Mouse (Mus musculus): ENCODE results near the gene Soat2. TPM values are rescaled to one million over a fixed set of nuclear protein-coding genes. Genes with fewer than 3 reads are reported as not detected.

Soat2 gene
- total and polyA plus RNA-seq, 2 experiments from 2014 or later = 0.06 TPM; not detected in 1

GRCm38 (mm10) chr15:102107689-102108573 lies 42.4 kb upstream of the Soat2 start:
- H3K36me3 ChIP-seq (ENCODE audit: insufficient read depth, low read length) = no peaks in the 10 kb centered on the region
- no peak overlapping the region for H3K27ac ChIP-seq (ENCODE audit: low read depth, low read length)
- H3K9me3 ChIP-seq (ENCODE audit: low read length) = no peaks in the 10 kb centered on the region
- H3K4me1 ChIP-seq (ENCODE audit: insufficient read depth, low read length) = no peaks in the 10 kb centered on the region; the same call in 1 of the 2 replicates
- peak overlapping the region; percentile 74 for H3K4me2 ChIP-seq (ENCODE audit: low read depth, low read length, poor library complexity, severe bottlenecking)
- H3K9ac ChIP-seq (replicated peaks; ENCODE audit: low read length, poor library complexity, severe bottlenecking) = no peak overlapping the region
- ATAC-seq (ENCODE audit: low FRiP score) (no peak), DNase-seq (ENCODE audit: low spot score) (peak; percentile 80)
- 36% methylated on average over 13 of the region's 13 CpGs for WGBS
- H3K27me3 ChIP-seq (ENCODE audit: insufficient read depth, low read length) = no peaks in the 10 kb centered on the region
- peak overlapping the region; percentile 37; the same call in 1 of the 2 replicates for H3K4me3 ChIP-seq (ENCODE audit: low read depth, low read length)
- TF ChIP-seq CTCF (IDR thresholded peaks at IDR 0.05) = peak; percentile 88

- no peaks in the 10 kb centered on the region for H3K27me3 ChIP-seq (ENCODE audit: insufficient read depth, low read length)
- ATAC-seq (ENCODE audit: low FRiP score) (peak; percentile 25; the same call in 1 of the 2 replicates), DNase-seq (ENCODE audit: low spot score) (peak; percentile 89)
- no peak overlapping the region for H3K4me3 ChIP-seq (ENCODE audit: low read depth, low read length)
- H3K4me1 ChIP-seq (ENCODE audit: insufficient read depth, low read length) = no peaks in the 10 kb centered on the region; the same call in 1 of the 2 replicates
- no peaks in the 10 kb centered on the region for H3K36me3 ChIP-seq (ENCODE audit: insufficient read depth, low read length)
- H3K9ac ChIP-seq (replicated peaks; ENCODE audit: low read length, poor library complexity, severe bottlenecking) = no peak overlapping the region
- H3K4me2 ChIP-seq (ENCODE audit: low read depth, low read length, poor library complexity, severe bottlenecking) = no peak overlapping the region
- peak; percentile 81 for TF ChIP-seq CTCF (IDR thresholded peaks at IDR 0.05)
- no peaks in the 10 kb centered on the region for H3K9me3 ChIP-seq (ENCODE audit: low read length)
- WGBS = 40% methylated on average over 18 of the region's 18 CpGs
- H3K27ac ChIP-seq (ENCODE audit: low read depth, low read length) = no peak overlapping the region
Measured at GRCm38 (mm10) chr15:102108651-102109525, 41.4 kb upstream of the Soat2 start.

GRCm38 (mm10) chr15:102110271-102110670 lies 40.1 kb upstream of the Soat2 start:
- ATAC-seq (ENCODE audit: low FRiP score) = no peak
- Histone ChIP-seq H3K4me1 (ENCODE audit: insufficient read depth, low read length) (no peaks in the 10 kb centered on the region; the same call in 1 of the 2 replicates), H3K36me3 (ENCODE audit: insufficient read depth, low read length) (no peaks in the 10 kb centered on the region), H3K4me3 (ENCODE audit: low read depth, low read length) (no peak overlapping the region), H3K9ac (replicated peaks; ENCODE audit: low read length, poor library complexity, severe bottlenecking) (no peak overlapping the region), H3K27ac (ENCODE audit: low read depth, low read length) (no peak overlapping the region), H3K4me2 (ENCODE audit: low read depth, low read length, poor library complexity, severe bottlenecking) (no peak overlapping the region), H3K9me3 (ENCODE audit: low read length) (no peaks in the 10 kb centered on the region), H3K27me3 (ENCODE audit: insufficient read depth, low read length) (no peaks in the 10 kb centered on the region)
- no peak for DNase-seq (ENCODE audit: low spot score)
- 94% methylated on average over 7 of the region's 7 CpGs for WGBS
- TF ChIP-seq CTCF (IDR thresholded peaks at IDR 0.05) = no peak

GRCm38 (mm10) chr15:102110701-102111494 lies 39.4 kb upstream of the Soat2 start:
- H3K27ac ChIP-seq (ENCODE audit: low read depth, low read length) = no peak overlapping the region
- TF ChIP-seq CTCF (IDR thresholded peaks at IDR 0.05) = no peak
- no peaks in the 10 kb centered on the region; the same call in 1 of the 2 replicates for H3K4me1 ChIP-seq (ENCODE audit: insufficient read depth, low read length)
- no peak overlapping the region for H3K4me2 ChIP-seq (ENCODE audit: low read depth, low read length, poor library complexity, severe bottlenecking)
- no peak overlapping the region for H3K9ac ChIP-seq (replicated peaks; ENCODE audit: low read length, poor library complexity, severe bottlenecking)
- WGBS = 75% methylated on average over 29 of the region's 29 CpGs
- H3K27me3 ChIP-seq (ENCODE audit: insufficient read depth, low read length) = no peaks in the 10 kb centered on the region
- no peak for DNase-seq (ENCODE audit: low spot score)
- peaks cover 2% of the 10 kb centered on the region; the same call in 1 of the 2 replicates for H3K36me3 ChIP-seq (ENCODE audit: insufficient read depth, low read length)
- ATAC-seq (ENCODE audit: low FRiP score) = 0 out of 2 replicates have a peak, but pooled peaks have one; percentile 11
- H3K9me3 ChIP-seq (ENCODE audit: low read length) = no peaks in the 10 kb centered on the region
- no peak overlapping the region for H3K4me3 ChIP-seq (ENCODE audit: low read depth, low read length)

- no peak for TF ChIP-seq CTCF (IDR thresholded peaks at IDR 0.05)
- peaks cover 3% of the 10 kb centered on the region; the same call in 1 of the 2 replicates for H3K36me3 ChIP-seq (ENCODE audit: insufficient read depth, low read length)
- H3K27ac ChIP-seq (ENCODE audit: low read depth, low read length) = no peak overlapping the region
- WGBS = 81% methylated on average over 11 of the region's 11 CpGs
- H3K4me1 ChIP-seq (ENCODE audit: insufficient read depth, low read length) = no peaks in the 10 kb centered on the region; the same call in 1 of the 2 replicates
- H3K9me3 ChIP-seq (ENCODE audit: low read length) = no peaks in the 10 kb centered on the region
- no peak overlapping the region for H3K9ac ChIP-seq (replicated peaks; ENCODE audit: low read length, poor library complexity, severe bottlenecking)
- H3K4me2 ChIP-seq (ENCODE audit: low read depth, low read length, poor library complexity, severe bottlenecking) = no peak overlapping the region
- no peaks in the 10 kb centered on the region for H3K27me3 ChIP-seq (ENCODE audit: insufficient read depth, low read length)
- DNase-seq (ENCODE audit: low spot score) (no peak), ATAC-seq (ENCODE audit: low FRiP score) (no peak)
- no peak overlapping the region for H3K4me3 ChIP-seq (ENCODE audit: low read depth, low read length)
Measured at GRCm38 (mm10) chr15:102111495-102111829, 38.9 kb upstream of the Soat2 start.

All from midbrain, postnatal 0 days (tissue).